Mouse (Mus musculus) lung, postnatal 14 days (tissue): ENCODE measurements around the gene Zfp14.

Source experiments
- DNase-seq: peaks from one replicate; pipeline ENCODE4 v3.0.0; 2021

Zfp14 gene

DNA sequence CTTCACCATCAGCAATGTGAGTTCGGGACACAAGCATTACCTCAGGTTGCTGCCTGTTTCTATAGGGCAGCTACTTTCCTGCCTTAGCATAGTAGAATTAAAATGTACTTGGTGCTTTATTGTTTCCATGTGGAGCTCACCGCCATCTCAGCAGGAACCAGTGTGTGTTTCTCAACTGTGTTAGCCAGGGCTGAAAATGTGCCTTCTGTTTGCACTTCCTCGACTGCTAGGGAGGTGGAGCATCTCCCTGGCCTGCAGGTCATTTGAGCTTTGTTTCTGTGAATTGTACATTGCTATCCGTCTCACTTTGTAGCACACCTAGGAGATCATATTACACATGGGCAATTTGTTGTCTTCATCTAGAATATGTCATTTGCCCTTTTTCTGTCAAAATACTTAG lies 23.8 kb downstream of the Zfp14 start:
- DNase-seq = no peak

DNA sequence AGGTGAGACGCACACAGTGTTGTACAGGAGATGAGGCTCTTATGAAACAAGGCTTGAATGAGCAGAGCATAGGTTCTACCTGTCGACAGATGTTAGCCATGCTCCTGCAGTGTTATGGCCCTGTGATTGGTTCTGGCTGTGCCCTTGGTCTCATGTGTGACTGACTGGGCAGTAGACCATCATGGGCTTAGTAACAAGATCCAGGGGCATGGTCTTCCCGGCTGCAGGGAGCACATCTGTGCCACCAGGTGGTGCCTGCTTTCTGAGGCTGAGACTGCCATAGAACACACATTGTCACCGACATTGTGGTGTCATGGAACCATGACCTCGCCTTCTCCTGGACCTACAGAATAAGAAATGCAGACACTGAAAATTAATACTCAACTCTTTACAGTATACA lies 25.8 kb downstream of the Zfp14 start:
- no peak for DNase-seq

DNA sequence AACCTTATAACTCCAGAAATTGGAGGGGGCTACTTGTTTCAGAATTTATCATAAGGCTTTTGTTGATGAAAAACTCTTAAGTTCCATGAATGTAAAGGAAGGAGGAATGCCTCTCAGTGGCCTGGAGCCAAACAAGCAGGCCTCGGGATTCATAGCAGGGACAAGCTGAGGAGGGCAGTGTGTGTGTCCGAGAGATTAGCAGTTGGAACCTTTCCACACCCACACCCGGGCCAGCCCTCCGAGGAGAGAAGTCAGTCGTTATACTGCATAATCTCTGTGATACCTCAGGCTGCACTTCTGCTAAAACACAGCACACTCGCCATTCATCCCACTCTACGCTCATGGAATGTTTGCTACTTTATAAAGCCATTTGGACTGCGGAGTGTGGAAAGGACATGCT lies 27.4 kb downstream of the Zfp14 start:
- no peak for DNase-seq

DNA sequence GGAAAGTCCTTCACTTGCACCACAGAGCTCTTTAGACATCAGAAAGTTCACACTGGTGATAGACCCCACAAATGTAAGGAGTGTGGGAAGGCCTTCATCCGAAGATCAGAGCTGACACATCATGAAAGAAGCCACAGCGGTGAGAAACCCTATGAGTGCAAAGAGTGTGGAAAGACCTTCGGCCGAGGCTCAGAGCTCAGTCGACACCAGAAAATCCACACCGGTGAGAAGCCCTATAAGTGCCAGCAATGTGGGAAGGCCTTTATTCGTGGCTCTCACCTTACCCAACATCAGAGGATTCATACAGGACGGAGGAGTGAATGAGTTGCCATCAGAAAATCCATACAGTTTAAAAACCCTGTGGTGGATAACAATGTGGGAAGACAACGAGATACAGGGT lies 27.9 kb downstream of the Zfp14 start:
- DNase-seq = no peak

DNA sequence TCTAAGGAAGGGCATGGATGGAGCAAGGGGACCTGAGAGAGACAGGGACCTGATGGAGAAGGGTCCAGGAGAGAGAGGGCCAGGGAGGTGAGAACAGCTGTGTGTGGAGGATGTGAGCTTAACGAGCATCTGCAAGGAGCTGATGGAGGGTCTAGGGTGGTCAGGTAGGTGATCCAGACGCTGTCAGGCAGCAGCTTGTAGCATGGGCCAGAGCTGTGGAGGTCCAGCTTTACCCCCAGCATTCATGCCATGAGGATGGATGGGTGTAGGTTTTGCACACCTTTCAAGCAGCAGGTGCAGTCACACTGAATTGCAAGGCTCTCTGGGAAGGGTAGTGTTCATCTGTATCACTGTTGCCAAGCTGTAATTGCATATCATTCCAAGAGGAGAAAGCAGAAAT lies 31.6 kb downstream of the Zfp14 start:
- no peak for DNase-seq

DNA sequence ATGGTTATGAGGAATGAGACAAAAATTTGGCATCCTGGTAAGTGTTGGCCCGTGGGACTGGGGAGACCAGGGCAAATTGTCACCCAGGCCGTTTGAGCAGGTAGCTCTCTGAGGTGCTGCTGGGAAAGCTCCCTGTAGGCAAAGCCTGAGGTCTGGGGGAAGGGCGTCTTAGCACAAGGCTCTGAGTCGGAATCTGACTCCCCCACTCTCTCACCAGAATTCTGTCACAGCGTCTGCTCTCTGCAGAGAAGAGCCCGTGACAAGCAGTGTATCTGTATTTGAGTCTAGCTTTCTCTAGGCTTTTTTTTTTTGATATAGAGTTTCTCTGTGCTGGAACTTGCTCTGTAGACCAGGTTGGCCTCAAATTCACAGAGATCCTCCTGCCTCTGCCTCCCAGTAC lies 34.0 kb downstream of the Zfp14 start:
- no peak for DNase-seq

DNA sequence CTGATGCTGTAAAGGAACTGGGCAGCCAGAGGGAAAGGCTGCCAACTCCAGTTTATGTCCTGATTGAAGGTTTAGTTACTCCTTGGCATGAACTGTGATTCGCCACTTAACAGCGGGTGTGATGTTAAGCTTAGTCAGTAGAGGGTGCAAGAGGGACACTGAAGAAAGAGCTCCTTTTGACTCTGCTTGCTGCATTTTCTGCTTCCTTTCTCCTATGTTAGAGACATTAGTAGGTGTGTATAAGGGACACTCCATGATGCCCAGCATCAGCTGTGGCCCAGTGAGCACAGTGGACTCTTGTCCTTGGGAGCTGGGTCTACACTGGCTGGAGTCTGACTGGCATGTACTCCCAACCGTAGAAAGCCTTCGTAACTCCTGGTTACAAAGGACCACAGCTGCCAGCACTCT lies 38.2 kb downstream of the Zfp14 start:
- DNase-seq = peak; percentile 52

DNA sequence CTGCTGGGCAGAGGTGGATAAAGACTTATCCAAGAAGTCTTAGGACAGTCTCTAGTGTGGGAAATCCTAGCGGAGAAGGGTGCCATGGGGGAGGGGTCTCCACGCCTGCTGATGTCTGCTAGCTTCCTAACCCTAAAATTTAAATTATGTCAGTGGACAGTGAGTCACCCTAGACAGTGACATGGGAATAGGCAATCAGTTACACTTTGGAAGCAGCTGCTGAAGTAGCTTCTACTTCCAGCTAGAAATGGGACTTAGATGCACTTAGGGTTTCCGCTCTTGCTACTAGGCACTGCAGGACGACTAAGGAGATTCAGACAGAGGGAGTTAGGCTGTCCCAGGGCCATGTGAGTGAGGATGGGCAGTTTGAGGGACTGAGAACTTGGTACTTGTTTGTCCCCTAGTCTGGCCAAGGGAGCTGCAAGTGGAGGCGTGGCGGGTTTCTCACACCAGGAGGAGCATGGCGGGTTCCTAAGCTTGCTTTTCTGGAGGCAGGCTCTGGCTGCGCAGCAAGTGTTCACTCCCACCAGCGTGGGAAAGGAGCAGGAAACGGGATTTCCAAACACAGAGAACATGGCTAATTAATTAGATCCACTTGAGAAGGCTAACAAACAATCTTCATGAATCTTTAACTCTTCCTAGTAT lies 40.5 kb downstream of the Zfp14 start:
- no peak for DNase-seq

DNA sequence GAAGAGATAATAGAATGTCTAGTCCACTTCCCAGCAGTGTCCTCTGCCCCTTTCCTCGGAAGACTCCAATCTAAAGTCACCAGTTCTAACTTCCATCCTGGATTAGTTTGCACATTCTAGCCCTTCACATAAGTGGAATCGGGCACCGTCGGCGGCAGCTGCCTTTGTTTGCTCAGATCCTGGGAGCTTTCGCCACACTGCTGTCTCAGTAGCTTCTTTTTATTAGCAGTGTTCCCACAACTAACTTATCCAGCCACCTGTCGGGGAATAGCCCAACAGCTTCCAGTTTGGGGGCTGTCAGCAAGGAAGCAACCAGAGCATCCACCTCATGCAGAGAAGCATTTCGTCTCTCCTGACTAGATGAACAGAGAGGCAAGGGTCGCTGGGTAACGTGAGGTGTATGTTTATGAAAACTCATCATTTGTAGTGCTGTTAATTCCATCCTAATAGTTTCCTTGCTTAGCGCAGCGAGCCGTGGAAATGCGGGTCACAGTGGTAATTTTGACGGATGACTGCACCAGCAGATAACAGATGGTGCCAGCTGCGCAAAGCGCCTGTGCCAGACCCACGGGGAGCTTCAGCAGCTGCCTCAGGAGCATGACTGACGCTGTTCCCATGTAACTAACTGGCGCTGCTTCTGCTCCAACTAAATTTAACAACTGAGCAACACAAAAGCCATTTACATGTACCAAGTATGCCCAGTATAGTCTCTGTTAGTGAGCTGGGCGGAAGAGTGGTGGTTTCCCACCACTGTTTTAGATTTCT lies 41.7 kb downstream of the Zfp14 start:
- DNase-seq = peak; percentile 39

DNA sequence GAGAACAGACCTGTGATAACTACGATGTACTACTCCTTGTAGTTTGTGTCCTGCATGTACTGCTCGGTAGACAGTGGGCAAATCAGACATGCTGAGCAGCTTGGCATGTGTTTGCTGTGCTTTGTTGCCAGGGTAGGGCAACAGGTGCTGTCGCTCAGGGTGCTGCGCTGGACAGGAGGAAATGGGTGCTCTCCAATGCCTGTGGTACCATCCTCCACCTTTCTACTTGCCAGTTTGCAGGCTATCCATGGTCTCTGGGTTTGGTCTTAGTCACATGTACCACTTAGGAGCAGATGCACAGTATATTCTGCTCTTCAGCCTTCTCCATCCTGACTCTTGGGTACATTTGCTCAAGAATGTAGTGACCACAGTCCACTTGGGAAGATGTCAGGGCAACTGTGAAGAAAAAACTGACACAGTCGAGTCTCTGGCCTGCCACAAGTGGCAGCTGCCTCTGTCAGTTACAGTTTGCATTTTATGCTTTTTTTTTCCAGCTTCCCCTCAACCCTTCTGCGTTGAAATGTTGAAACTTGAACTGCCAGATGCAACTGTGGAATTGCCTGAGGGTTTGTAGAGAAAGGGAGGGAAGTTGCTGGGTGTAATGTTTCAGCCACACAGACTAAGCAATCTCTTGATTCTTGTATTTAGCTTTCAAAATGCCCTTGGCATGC lies 43.0 kb downstream of the Zfp14 start:
- no peak for DNase-seq

DNA sequence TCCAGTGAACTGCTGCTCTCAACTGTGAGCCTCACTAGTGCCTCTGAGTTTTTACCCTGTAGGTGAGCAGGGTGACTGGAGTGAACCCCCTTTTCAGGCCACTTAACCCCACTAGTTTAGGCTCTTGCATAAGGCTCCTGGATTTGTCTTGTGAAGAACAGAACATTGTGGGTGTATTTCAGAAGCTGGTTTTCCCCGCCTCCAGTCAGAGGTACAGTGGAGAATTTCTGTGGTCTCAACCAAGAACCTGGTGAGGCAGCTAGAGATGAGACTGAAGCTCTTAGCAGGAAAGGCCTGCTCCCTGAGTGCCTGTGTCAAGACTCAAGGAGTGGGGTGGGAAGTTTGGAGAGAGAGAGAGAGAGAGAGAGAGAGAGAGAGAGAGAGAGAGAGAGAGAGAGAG lies 43.6 kb downstream of the Zfp14 start:
- DNase-seq = no peak

DNA sequence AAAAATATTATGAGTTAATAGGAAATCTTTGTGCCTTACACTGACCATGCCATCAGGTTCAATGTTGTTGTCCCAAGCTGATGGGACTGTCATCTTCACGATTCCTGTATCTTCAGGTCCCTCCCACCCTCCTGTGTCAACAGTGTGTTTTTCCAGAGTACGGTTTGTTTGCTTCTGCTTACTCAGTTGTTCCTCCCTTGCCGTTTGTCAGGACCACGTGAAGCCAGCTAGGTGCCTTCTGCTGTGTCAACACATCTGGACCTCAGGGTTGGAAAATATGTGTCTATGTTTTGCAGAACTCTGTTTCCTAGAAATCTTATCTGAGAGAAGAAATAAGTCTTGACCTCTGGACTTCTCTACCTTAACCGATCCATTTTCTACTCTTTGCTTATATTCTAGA lies 50.6 kb downstream of the Zfp14 start:
- DNase-seq = no peak

DNA sequence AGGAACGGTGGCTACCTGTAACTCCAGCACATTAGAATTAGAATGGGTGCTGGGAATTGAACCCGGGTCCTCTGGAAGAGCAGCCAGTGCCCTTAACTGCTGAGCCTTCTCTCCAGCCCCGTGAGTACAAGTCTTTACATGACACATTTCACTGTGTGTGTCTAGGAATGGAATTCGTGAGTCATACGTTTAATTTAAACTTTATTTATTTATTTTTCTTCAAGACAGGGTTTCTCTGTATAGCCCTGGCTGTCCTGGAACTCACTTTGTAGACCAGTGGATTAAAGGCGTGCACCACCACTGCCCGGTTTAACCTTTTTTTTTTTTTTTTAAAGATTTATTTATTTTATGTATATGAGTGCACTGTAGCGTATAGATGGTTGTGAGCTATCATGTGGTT lies 56.0 kb downstream of the Zfp14 start:
- DNase-seq = no peak

DNA sequence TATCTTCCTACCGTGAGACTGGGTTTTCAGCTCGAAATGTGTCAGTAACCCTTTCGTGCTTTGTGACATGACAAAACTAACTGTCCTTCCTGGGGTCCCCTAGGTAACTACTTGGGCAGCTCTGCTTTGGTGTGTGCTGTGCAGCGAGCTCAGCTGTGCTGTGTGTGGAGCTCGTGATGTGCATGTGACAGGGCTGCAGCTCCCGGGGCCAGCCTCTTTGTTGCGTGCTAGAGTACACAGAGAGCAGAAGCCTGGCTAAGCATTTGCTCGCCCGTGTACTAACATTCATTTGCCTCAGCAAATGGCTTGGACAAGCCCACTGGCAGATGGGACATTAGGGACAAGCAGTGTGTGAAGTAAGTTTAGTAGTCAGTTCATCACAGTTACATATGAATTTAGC lies 57.8 kb downstream of the Zfp14 start:
- DNase-seq = no peak

DNA sequence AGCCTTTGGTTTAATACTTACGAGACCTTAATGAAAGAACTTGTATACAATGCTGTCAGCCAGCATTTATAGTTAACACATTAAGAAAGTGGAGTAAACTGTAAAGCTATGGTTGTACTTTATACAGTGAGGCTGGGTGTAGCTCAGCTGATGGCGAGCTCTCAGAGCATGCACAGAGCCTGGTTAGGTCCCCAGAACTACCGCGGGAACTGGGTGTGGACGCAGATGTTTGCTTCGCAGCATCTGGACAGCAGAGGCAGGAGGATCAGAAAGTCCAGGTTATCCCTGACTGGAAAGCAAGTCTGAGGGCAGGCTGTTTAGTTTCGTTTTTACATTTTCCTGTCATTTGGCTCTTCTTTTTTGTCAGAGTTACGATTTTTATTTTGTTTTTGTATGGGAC lies 58.5 kb downstream of the Zfp14 start:
- no peak for DNase-seq

DNA sequence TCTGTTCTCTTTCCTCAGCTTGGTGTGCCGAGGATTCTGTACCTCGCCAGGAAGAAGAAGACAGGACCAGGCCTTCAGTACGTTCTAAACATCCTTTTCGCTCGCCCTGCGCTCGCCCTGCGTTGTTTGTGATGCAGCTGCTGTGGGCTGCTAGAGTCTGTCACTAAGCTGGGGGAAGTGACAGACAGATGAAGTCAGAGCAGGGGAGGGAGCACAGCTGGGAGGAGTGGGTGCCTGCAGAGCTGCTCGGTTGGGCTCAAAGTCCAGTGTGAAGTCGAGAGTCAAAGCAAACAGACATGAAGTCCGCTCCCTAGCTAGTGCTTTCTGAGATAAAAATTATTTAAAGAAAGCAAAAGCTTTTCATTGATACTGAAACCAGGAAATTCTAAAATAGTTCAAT lies 62.1 kb downstream of the Zfp14 start:
- DNase-seq = no peak

DNA sequence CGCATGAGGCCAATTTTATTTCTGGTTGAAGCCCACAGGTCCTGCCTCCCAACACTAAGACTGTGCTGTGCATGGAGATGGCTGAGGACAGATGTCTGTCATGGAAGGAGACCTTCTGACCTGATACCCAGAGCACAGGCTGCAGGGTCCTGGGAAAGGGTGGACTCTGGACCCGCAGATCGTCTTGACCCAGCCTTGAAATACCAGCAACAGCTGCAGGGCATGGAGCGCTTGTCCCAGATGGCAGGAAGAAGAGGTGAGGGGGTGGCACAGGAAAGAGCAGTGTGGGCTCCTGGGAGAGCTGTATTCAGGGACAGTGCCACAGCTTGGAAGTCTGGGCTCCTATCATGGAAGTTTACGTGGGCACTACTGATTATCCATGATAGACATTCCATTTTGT lies 63.6 kb downstream of the Zfp14 start:
- no peak for DNase-seq
